Mouse (Mus musculus): ENCODE measurements around the gene Vkorc1l1. TPM values are rescaled to one million over a fixed set of nuclear protein-coding genes. Genes with fewer than 3 reads are reported as not detected.

Vkorc1l1 gene
- total RNA-seq, 4 experiments from 2014 or later: 45.5 to 56.9 (median 50.1) TPM

Other genes with a start within 250 kb of the Vkorc1l1 start
- gene Sept14, start 233.5 kb upstream of the Vkorc1l1 start, total RNA-seq (2022): not detected
- 10 to 100 TPM; 73.7 to 91.9 (median 81.3) TPM for gene Mrps17, start 226.5 kb upstream of the Vkorc1l1 start, total RNA-seq (2022)
- gene Nipsnap2, start 216.9 kb upstream of the Vkorc1l1 start, total RNA-seq (2022): 10 to 100 TPM; 87.2 to 95.0 (median 91.5) TPM
- 10 to 100 TPM; 18.8 to 21.3 (median 19.6) TPM for gene Psph, start 154.5 kb upstream of the Vkorc1l1 start, total RNA-seq (2022)
- 10 to 100 TPM; 18.2 to 23.0 (median 21.9) TPM for gene Sumf2, start 95.0 kb upstream of the Vkorc1l1 start, total RNA-seq (2022)
- 100 to 1,000 TPM; 416 to 428 (median 423) TPM for gene Chchd2, start 54.5 kb upstream of the Vkorc1l1 start, total RNA-seq (2022)
- 1 to 10 TPM; 6.9 to 9.6 (median 7.9) TPM for gene Zbed5, start 46.2 kb upstream of the Vkorc1l1 start, total RNA-seq (2022)
- gene Phkg1, start 43.4 kb upstream of the Vkorc1l1 start, total RNA-seq (2022): 10 to 100 TPM; 16.7 to 20.4 (median 17.8) TPM
- 1 to 10 TPM; 2.5 to 3.5 (median 3.2) TPM for gene Nupr1l, start 33.4 kb upstream of the Vkorc1l1 start, total RNA-seq (2022)
- gene Gusb, start 61.1 kb downstream of the Vkorc1l1 start, total RNA-seq (2022): 10 to 100 TPM; 12.7 to 40.4 (median 22.1) TPM
- gene Asl, start 87.3 kb downstream of the Vkorc1l1 start, total RNA-seq (2022): 10 to 100 TPM; 22.9 to 28.0 (median 25.9) TPM
- gene Crcp, start 87.3 kb downstream of the Vkorc1l1 start, total RNA-seq (2022): 10 to 100 TPM; 26.7 to 32.6 (median 30.1) TPM
- 10 to 100 TPM; 34.4 to 39.4 (median 36.7) TPM for gene Tpst1, start 131.4 kb downstream of the Vkorc1l1 start, total RNA-seq (2022)
- 10 to 100 TPM; 10.6 to 15.2 (median 13.0) TPM for gene Kctd7, start 202.9 kb downstream of the Vkorc1l1 start, total RNA-seq (2022)
- 10 to 100 TPM; 50.7 to 60.7 (median 53.0) TPM for gene Rabgef1, start 229.8 kb downstream of the Vkorc1l1 start, total RNA-seq (2022)